Mouse (Mus musculus) embryonic facial prominence, embryonic 13.5 days (tissue): ENCODE results near the gene Stac2. TPM values are rescaled to one million over a fixed set of nuclear protein-coding genes. Genes with fewer than 3 reads are reported as not detected.
A peak's percentile ranks its signal among the peaks of the same experiment; 100 is the strongest.

ENCODE experiments used
- ATAC-seq: fragments of 200-750 bp; cut with Nextera tagmentation; 2 replicates; pipeline ENCODE4 v1.8.0; 2017; ENCODE audit warnings: low read depth; ENCODE audit not compliant: insufficient number of reproducible peaks, insufficient read depth, low FRiP score, low TSS enrichment
- H3K27ac ChIP-seq: fragments of 300-500 bp; sonication (generic); 2 replicates; pipeline ENCODE4 v1.5.1; 2015; ENCODE audit warnings: moderate library complexity, mild to moderate bottlenecking, inconsistent platforms
- H3K27me3 ChIP-seq: fragments of 300-500 bp; sonication (generic); 2 replicates; pipeline ENCODE4 v1.6.1; 2015; ENCODE audit warnings: mild to moderate bottlenecking, inconsistent platforms
- H3K36me3 ChIP-seq: fragments of 300-500 bp; sonication (generic); 2 replicates; pipeline ENCODE4 v1.6.1; 2015; ENCODE audit warnings: mild to moderate bottlenecking, inconsistent platforms
- H3K4me1 ChIP-seq: fragments of 300-500 bp; sonication (generic); 2 replicates; pipeline ENCODE4 v1.6.1; 2015; ENCODE audit warnings: inconsistent platforms
- H3K4me2 ChIP-seq: fragments of 300-500 bp; sonication (generic); 2 replicates; pipeline ENCODE4 v1.6.1; 2015; ENCODE audit warnings: moderate library complexity, mild to moderate bottlenecking, inconsistent platforms
- H3K4me3 ChIP-seq: fragments of 300-500 bp; sonication (generic); 2 replicates; pipeline ENCODE4 v1.5.1; 2015; ENCODE audit warnings: mild to moderate bottlenecking, inconsistent platforms
- H3K9ac ChIP-seq: fragments of 300-500 bp; sonication (generic); 2 replicates; pipeline ENCODE4 v1.6.1; 2015; ENCODE audit warnings: mild to moderate bottlenecking, inconsistent platforms
- H3K9me3 ChIP-seq: fragments of 300-500 bp; sonication (generic); 2 replicates; pipeline ENCODE4 v1.6.1; 2016; ENCODE audit warnings: inconsistent platforms
- WGBS: fragments of 180-500 bp; shearing (Covaris S2); methylation state at CpG from one replicate; pipeline ENCODE4 v1.1.7; 2015; ENCODE audit warnings: mixed read lengths; 5-methylcytosine and 5-hydroxymethylcytosine counted together
- polyA plus RNA-seq: library from polyadenylated mRNA; unstranded; fragments of >200 nt; fragmentation: Nextera tagmentation; extraction: Ambion mirVana; gene quantifications from 2 replicates; pipeline ENCODE4 v1.2.1, GENCODE M21; 2015

Gene Stac2
- polyA plus RNA-seq, 1 experiment from 2014 or later = 0.65 TPM

DNA sequence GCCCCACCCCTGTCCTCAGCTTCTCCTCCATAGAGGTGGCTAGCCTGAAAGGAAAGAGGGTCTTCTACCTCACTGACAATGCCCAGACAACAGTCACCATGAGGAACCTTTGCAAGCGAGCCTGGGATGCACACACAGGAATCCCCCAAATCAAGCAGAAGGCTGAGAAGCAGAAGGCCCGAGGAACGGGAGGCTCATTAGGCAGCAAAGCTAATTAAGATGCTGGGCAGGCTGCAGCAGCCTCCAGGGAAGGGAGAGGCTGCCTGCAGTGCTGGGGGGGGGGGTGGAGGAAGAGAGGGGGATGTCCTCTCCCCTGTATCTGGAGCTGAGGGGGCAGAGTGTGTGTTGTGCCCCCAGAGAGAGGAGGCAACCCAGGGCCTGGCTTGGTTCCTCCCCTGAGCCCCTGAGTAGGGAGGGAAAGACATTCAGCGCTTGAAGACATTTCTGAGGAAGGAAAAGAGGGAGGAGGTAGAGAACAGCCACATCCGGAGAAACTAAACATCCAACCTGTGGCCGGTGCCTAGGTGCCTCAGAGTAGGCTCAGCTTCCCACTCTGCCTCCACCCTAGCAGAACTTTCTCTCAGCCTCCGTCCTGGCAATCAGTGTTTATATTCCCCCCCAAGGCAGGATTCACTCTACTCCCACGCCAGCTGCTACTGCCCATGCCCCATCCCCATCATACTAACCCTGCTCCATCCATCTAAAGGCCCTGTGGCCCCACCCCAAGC is 33.2 kb downstream of the Stac2 start:
- H3K36me3 ChIP-seq = peaks cover 39% of the 10 kb centered on the region
- peaks cover 41% of the 10 kb centered on the region for H3K4me1 ChIP-seq
- H3K9ac ChIP-seq = peak overlapping the region; percentile 32; the same call in 1 of the 2 replicates
- peak overlapping the region; percentile 72 for H3K27ac ChIP-seq
- H3K4me2 ChIP-seq = peak overlapping the region; percentile 63
- no peak for ATAC-seq
- H3K9me3 ChIP-seq = no peaks in the 10 kb centered on the region
- WGBS = 22% methylated on average over 8 of the region's 8 CpGs
- H3K27me3 ChIP-seq = no peaks in the 10 kb centered on the region
- peak overlapping the region; percentile 15; the same call in 1 of the 2 replicates for H3K4me3 ChIP-seq

DNA sequence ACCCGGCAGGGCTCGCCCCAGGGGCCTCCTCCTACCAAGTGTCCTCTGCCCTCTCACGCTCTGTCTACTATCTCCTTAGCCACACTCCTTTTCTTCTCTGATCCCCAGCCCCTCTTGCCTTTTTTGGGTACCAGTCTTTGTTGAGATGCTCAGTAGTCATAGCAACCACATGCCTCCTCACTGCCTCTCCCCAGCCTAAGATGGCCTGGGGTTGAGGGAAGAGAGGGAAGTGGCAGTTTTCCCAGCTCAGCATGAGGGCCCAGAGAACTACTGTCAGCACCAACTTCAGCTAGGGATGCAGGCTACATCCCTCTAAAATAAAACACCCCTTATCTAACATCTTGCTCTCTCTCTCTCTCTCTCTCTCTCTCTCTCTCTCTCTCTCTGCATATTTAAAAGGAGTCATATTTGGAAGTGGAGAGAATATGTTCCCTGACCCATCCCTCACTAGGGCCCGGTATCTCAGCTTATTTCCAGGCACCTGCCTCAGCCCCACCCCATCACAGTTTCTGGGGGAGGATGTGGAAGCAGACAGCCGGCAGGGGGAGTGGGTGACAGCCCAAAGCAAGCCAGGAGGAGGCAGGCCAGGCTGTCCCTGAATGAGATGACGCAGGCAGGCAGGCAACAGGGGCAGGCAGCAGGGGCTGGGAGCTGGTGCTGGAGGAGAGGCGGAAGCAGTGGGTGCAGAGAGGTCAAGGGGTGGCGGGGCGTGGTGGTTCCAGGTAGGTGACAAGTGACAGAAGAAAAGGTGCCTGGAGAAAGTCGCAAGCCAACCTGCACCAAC is 34.2 kb downstream of the Stac2 start:
- H3K36me3 ChIP-seq = peaks cover 47% of the 10 kb centered on the region
- H3K27ac ChIP-seq = no peak overlapping the region
- WGBS = 42% methylated on average over 10 of the region's 10 CpGs
- no peak overlapping the region for H3K4me2 ChIP-seq
- H3K9me3 ChIP-seq = no peaks in the 10 kb centered on the region
- no peak overlapping the region for H3K4me3 ChIP-seq
- no peaks in the 10 kb centered on the region for H3K27me3 ChIP-seq
- H3K9ac ChIP-seq = peak overlapping the region; percentile 32; the same call in 1 of the 2 replicates
- H3K4me1 ChIP-seq = peaks cover 41% of the 10 kb centered on the region
- no peak for ATAC-seq

DNA sequence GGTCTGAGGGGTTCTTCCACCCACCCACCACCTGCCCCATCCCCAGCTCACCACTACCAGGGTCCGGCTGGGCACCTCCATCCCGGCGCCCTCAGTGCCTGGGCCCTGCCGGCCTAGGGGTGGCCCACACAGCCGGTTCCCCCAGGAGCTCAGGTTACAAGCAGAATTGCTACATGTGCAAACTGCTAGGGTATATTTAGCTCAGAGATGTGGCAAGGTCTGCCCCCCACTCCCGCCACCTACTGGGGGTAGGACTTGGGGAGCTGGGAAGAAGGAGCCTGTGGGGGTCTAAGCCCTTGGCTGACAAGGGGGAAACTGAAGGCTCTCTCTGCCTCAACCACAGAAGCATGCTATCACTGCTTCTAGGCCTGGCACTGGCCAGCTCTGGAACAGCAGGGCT is 35.0 kb downstream of the Stac2 start:
- H3K27me3 ChIP-seq = no peaks in the 10 kb centered on the region
- WGBS = 45% methylated on average over 6 of the region's 6 CpGs
- H3K9me3 ChIP-seq = no peaks in the 10 kb centered on the region
- H3K9ac ChIP-seq = no peak overlapping the region
- H3K4me2 ChIP-seq = no peak overlapping the region
- peaks cover 37% of the 10 kb centered on the region for H3K4me1 ChIP-seq
- H3K36me3 ChIP-seq = peaks cover 51% of the 10 kb centered on the region
- H3K27ac ChIP-seq = no peak overlapping the region
- no peak overlapping the region for H3K4me3 ChIP-seq
- ATAC-seq = no peak

DNA sequence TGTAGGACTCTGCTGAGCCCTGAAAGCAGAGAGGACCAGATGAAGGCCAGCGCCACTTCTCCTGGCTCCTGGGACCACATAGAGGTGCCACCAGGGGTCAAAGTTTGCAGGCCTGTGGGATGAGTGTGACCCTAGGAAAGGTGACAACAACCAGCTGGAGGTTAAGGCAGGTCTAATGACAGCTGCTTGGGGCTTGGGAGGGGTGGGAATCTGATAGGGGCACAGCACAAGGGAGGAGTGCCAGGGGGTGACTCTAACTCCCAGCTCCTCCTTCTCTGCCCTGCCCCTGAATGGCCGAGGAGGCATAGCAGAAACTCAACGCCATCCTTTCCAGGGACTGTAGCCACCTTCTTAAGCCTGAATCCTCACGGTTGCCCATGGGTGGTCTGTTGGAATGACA is 36.4 kb downstream of the Stac2 start:
- H3K4me1 ChIP-seq = peaks cover 34% of the 10 kb centered on the region
- H3K4me3 ChIP-seq = no peak overlapping the region
- 77% methylated on average over 4 of the region's 4 CpGs for WGBS

DNA sequence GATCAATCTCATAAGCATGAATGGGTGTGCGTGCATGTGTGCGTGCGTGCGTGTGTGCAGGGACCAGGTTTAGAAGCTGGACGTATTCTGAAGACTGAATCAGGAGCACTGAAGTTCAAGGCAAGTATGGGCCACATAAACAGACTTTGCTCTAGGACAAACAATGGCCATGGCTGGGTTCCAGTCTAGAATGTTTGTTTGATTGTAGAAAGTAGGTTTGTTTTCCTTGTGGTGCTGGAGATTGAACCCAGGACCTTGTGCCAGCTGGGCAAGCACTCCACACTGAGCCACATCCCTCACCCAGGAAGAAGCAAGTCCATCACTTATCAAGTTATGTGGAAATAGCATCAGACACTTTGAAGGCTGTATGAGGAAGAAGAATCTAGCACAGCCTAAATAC is 37.1 kb downstream of the Stac2 start:
- peaks cover 27% of the 10 kb centered on the region for H3K4me1 ChIP-seq
- WGBS = 96% methylated on average over 5 of the region's 5 CpGs
- peaks cover 67% of the 10 kb centered on the region for H3K36me3 ChIP-seq
- no peaks in the 10 kb centered on the region for H3K9me3 ChIP-seq
- no peaks in the 10 kb centered on the region for H3K27me3 ChIP-seq
- H3K27ac ChIP-seq = no peak overlapping the region
- no peak for ATAC-seq
- no peak overlapping the region for H3K4me3 ChIP-seq
- no peak overlapping the region for H3K4me2 ChIP-seq
- H3K9ac ChIP-seq = no peak overlapping the region

More for the DNA sequence above, 36.4 kb downstream of the Stac2 start:
- H3K4me2 ChIP-seq = no peak overlapping the region
- H3K27me3 ChIP-seq = no peaks in the 10 kb centered on the region
- no peak for ATAC-seq
- H3K9ac ChIP-seq = no peak overlapping the region
- no peak overlapping the region for H3K27ac ChIP-seq
- peaks cover 63% of the 10 kb centered on the region for H3K36me3 ChIP-seq
- H3K9me3 ChIP-seq = no peaks in the 10 kb centered on the region

DNA sequence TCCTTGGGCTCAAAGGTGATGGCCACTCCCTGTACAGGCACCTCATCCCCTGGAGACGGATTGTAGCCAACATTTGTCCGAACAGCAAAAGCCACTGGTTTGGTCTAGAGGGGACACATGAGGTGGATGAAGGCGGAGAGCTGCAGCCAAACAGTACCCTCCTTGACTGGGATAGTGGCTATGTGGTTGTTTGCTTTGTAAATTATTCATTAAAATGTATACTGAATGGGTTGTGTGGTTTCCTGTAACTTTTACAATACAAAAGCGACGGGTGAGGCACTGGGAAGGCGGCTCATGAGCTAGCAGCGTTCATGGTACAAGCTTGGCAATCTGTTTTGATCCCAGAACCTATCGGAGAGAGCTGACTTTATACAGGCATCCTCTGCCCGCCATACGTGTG is 40.4 kb downstream of the Stac2 start:
- no peaks in the 10 kb centered on the region for H3K9me3 ChIP-seq
- H3K36me3 ChIP-seq = peaks cover 90% of the 10 kb centered on the region
- H3K4me3 ChIP-seq = no peak overlapping the region
- no peak overlapping the region for H3K4me2 ChIP-seq
- H3K4me1 ChIP-seq = no peaks in the 10 kb centered on the region; the same call in 1 of the 2 replicates
- no peaks in the 10 kb centered on the region for H3K27me3 ChIP-seq
- WGBS = 82% methylated on average over 10 of the region's 10 CpGs
- ATAC-seq = no peak
- H3K27ac ChIP-seq = no peak overlapping the region
- no peak overlapping the region for H3K9ac ChIP-seq

DNA sequence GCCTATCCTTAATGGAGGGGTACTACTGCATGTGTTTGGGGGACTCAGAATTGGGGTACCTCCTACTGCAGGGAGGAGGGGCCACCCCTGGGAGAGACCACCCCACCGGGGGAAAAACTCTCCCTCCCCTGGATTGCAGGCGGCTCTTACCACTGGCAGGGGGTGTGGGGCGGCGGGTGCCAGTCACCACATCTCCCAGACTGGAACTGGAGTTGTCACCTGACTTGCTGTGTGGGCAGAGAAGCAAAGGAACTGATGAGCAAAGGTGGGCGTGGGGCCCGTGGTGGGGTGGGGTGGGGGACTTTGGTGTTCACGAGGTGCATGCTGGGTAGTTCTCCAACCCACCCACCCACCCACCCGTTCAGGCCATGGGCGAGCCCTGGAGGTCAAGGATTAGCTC is 41.5 kb downstream of the Stac2 start:
- Histone ChIP-seq H3K4me2 (no peak overlapping the region), H3K9ac (no peak overlapping the region), H3K27ac (no peak overlapping the region), H3K36me3 (peaks cover 90% of the 10 kb centered on the region), H3K27me3 (no peaks in the 10 kb centered on the region), H3K9me3 (no peaks in the 10 kb centered on the region), H3K4me3 (no peak overlapping the region), H3K4me1 (no peaks in the 10 kb centered on the region; the same call in 1 of the 2 replicates)
- WGBS = 70% methylated on average over 9 of the region's 9 CpGs
- no peak for ATAC-seq

DNA sequence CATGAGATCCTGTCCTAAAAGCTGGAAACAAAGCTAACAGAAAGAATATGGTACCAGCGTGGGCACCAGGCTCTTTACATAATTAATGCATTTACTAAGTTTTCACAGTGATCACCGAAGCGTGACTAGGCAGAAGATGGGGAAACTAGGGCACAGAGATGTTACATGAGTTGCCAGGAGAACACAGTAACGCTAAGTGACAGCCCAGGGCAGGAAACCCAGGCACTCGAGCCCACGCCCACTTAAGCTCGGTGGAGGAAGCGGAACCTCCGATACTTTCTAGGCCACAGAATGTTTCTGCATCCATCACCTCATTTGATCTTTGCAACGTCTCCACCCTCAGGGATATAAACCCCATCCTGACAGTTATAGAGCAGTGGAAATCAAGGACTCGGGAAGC is 45.2 kb downstream of the Stac2 start:
- Histone ChIP-seq H3K27me3 (no peaks in the 10 kb centered on the region), H3K4me3 (no peak overlapping the region), H3K4me1 (peaks cover 11% of the 10 kb centered on the region), H3K27ac (no peak overlapping the region), H3K36me3 (peaks cover 92% of the 10 kb centered on the region), H3K9ac (peak overlapping the region; percentile 0; the same call in 1 of the 2 replicates), H3K4me2 (no peak overlapping the region), H3K9me3 (no peaks in the 10 kb centered on the region)
- 74% methylated on average over 11 of the region's 11 CpGs for whole genome bisulfite sequencing
- no peak for ATAC-seq

DNA sequence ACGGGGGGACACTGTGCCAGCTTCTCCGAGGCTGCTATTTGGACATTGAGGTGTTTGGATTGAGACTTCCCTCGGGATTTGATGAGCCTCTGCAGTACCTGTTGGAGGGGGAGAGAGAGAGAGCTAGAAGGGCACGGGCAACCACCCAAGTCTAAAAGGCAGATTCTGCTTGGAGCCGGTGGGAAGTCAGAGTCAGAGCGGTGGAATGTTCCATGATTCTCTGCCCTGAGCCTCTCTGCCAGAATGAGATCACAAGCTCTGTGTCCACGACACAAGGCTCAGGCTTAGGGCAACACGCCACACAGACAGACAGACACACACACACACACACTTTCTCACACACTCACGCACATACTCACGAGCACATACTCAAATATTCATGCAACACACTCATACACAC is 47.6 kb downstream of the Stac2 start:
- Histone ChIP-seq H3K4me3 (no peak overlapping the region), H3K4me1 (peaks cover 30% of the 10 kb centered on the region), H3K27ac (no peak overlapping the region), H3K4me2 (no peak overlapping the region), H3K27me3 (peaks cover 11% of the 10 kb centered on the region), H3K9me3 (no peaks in the 10 kb centered on the region), H3K9ac (no peak overlapping the region), H3K36me3 (peaks cover 76% of the 10 kb centered on the region)
- 84% methylated on average over 10 of the region's 10 CpGs for WGBS
- ATAC-seq = no peak

DNA sequence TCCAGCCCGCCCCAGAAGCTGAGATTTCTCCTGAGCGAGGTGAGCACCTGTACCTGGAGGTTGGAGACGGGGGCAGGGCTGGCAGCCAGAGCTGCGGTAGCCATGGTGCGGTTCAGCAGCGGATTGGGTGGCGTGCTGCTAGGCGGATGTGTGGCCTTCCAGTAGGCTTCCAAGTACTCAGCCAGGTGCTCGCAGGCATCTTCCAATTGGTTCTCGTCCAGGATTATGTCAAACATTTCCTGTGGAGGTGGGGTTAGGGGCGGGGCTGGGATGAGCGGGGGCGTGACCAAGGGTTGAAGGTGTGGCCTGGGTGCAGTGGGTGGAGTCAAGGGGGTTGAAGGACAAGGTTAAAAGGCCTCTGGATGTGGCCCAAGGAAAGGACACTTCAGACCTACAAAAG is 48.2 kb downstream of the Stac2 start:
- Histone ChIP-seq H3K4me2 (no peak overlapping the region), H3K36me3 (peaks cover 70% of the 10 kb centered on the region), H3K4me1 (peaks cover 30% of the 10 kb centered on the region), H3K4me3 (no peak overlapping the region), H3K27me3 (peaks cover 14% of the 10 kb centered on the region), H3K9ac (0 out of 2 replicates have a peak overlapping the region, but pooled peaks have one; percentile 4), H3K27ac (no peak overlapping the region), H3K9me3 (no peaks in the 10 kb centered on the region)
- no peak for ATAC-seq
- 47% methylated on average over 13 of the region's 13 CpGs for WGBS

DNA sequence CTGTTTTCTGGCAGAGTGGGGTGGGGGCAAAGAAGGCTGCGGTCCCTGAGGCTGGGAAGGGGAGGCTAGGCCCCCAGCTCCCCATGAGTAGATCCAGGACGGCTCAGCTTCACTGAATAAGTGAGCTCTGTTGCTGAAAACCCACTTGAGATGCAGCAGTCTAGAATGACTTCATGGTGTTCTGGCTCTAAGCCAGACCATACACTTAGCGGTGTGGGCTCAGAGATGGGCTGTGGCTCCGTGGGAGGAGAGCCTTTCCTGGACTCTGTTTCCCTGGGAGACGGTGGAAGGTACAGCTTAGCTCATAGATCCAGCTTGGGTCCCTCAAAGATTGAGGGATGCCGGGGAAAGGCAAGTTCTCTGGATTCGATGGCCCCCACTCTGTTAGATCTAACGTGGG is 49.1 kb downstream of the Stac2 start:
- Histone ChIP-seq H3K4me2 (no peak overlapping the region), H3K36me3 (peaks cover 60% of the 10 kb centered on the region), H3K27me3 (peaks cover 14% of the 10 kb centered on the region), H3K9ac (no peak overlapping the region), H3K4me3 (no peak overlapping the region), H3K27ac (peak overlapping the region; percentile 53; the same call in 1 of the 2 replicates), H3K4me1 (peaks cover 33% of the 10 kb centered on the region), H3K9me3 (no peaks in the 10 kb centered on the region)
- ATAC-seq = no peak
- 72% methylated on average over 8 of the region's 8 CpGs for WGBS
